Mouse (Mus musculus): ENCODE data around the gene BC005537. TPM values are rescaled to one million over a fixed set of nuclear protein-coding genes. Genes with fewer than 3 reads are reported as not detected.
A peak's percentile ranks its signal among the peaks of the same experiment; 100 is the strongest.
"Not testable (repeated sequence)": the region's sequence is repeated elsewhere in the genome, so short reads cannot be mapped to it uniquely, and the experiment has no call there.

The BC005537 gene
- total RNA-seq, 1 experiment: 37.9 TPM

DNA sequence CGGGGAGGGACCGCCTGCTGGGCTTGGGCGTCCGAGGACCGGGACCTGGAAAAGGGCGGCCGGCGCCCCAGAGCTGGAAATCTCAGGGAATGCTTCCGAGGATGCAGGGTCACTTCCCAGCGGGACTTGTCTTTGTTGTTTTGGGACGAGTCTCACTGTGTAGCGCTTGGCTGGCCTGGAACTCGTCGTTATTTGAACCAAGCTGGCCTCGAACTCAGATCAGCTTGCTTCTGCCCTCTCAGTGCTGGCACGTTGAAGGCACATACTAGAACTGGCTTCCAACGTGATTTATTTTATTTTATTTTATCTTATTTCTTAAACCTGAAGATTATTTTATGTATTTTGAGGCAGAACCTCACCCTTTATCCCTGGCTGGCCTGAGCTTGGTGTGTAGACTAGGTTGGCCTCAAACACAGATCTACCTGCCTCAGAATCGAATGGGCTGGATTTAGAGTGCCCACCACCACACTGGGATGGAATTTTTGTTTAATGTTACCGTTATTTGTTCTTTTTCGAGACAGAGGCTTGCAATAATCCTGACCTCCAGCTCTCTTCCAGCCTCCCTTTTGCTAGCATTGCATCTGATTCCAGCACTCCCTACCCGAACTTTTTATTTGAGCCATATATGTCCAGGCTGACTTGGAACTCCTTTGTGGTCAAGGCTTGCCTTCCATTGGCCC lies 30.8 kb downstream of the BC005537 start:
- peaks cover 2% of the 10 kb centered on the region for H3K36me3 ChIP-seq (ENCODE audit: control insufficient read depth, insufficient read depth, low read length, poor library complexity, severe bottlenecking)
- H3K4me1 ChIP-seq (ENCODE audit: control insufficient read depth in 2 of 2, insufficient read depth in 2 of 2, low read length in 2 of 2, poor library complexity in 1 of 2): peaks cover 2 to 5% of the 10 kb centered on the region in 2 experiments; a peak in 3 of 4 replicates
- H3K9ac ChIP-seq (ENCODE audit: insufficient read depth, low read depth, low read length, poor library complexity, severe bottlenecking): peak overlapping the region; percentile 98
- in situ Hi-C loops (cut with MboI; ENCODE audit: low sequenced_read_pairs in 2 of 2, unreplicated experiment in 2 of 2): no loop called here
- H3K9me3 ChIP-seq (ENCODE audit: control insufficient read depth, insufficient read depth, low read depth, low read length): no peaks in the 10 kb centered on the region
- H3K4me3 ChIP-seq (ENCODE audit: insufficient read depth in 1 of 2, low read depth in 1 of 2, low read length in 2 of 2, poor library complexity in 1 of 2, severe bottlenecking in 1 of 2): peak overlapping the region; percentile 74 to 87
- no peak for DNase-seq (ENCODE audit: low read depth, low spot score)
- peak overlapping the region; percentile 39 for H3K27ac ChIP-seq (ENCODE audit: insufficient read depth, low read depth, low read length, poor library complexity, severe bottlenecking)
- TF ChIP-seq HCFC1 (IDR thresholded peaks at IDR 0.05; ENCODE audit: borderline replicate concordance, insufficient read depth, low read length): no peak
- TF ChIP-seq CHD2 (IDR thresholded peaks at IDR 0.05; ENCODE audit: low read depth, low read length): no peak
- TF ChIP-seq ZNF384 (IDR thresholded peaks at IDR 0.05; ENCODE audit: low read depth, low read length): no peak
- no peak for TF ChIP-seq ZC3H11A (IDR thresholded peaks at IDR 0.05; ENCODE audit: borderline replicate concordance, low read depth, low read length)
- no peak for TF ChIP-seq MAFK (IDR thresholded peaks at IDR 0.05; ENCODE audit: insufficient read depth, low read depth, low read length)

DNA sequence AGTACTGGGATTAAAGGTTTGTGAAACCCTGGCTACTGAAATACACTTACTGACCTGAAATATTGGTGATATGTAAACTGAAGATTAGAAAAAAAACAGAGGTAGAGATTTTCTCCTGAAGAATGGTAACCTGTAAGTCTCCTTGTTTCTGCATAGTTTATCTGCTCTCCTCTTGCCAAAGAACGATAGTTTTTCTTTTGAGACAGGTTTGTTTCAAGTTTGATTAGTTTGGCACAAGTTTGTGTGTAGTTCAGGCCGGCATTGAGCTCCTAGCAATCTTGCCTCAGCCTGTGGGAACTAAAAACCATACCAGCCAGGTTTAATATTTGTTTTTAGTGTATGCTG lies 31.3 kb downstream of the BC005537 start:
- TF ChIP-seq HCFC1 (IDR thresholded peaks at IDR 0.05; ENCODE audit: borderline replicate concordance, insufficient read depth, low read length) (no peak), MAFK (IDR thresholded peaks at IDR 0.05; ENCODE audit: insufficient read depth, low read depth, low read length) (no peak), CHD2 (IDR thresholded peaks at IDR 0.05; ENCODE audit: low read depth, low read length) (no peak), ZNF384 (IDR thresholded peaks at IDR 0.05; ENCODE audit: low read depth, low read length) (no peak)
- peaks cover 3 to 7% of the 10 kb centered on the region in 2 experiments; a peak in 3 of 4 replicates for H3K4me1 ChIP-seq (ENCODE audit: control insufficient read depth in 2 of 2, insufficient read depth in 2 of 2, low read length in 2 of 2, poor library complexity in 1 of 2)
- H3K9ac ChIP-seq (ENCODE audit: insufficient read depth, low read depth, low read length, poor library complexity, severe bottlenecking): peak overlapping the region; percentile 98; the same call in 1 of the 2 replicates
- peak overlapping the region; percentile 74 to 87 for H3K4me3 ChIP-seq (ENCODE audit: insufficient read depth in 1 of 2, low read depth in 1 of 2, low read length in 2 of 2, poor library complexity in 1 of 2, severe bottlenecking in 1 of 2)
- in situ Hi-C loops (cut with MboI; ENCODE audit: low sequenced_read_pairs in 2 of 2, unreplicated experiment in 2 of 2): no loop called here
- DNase-seq (ENCODE audit: low read depth, low spot score): no peak
- H3K27ac ChIP-seq (ENCODE audit: insufficient read depth, low read depth, low read length, poor library complexity, severe bottlenecking): no peak overlapping the region
- H3K9me3 ChIP-seq (ENCODE audit: control insufficient read depth, insufficient read depth, low read depth, low read length): no peaks in the 10 kb centered on the region
- peaks cover 2% of the 10 kb centered on the region for H3K36me3 ChIP-seq (ENCODE audit: control insufficient read depth, insufficient read depth, low read length, poor library complexity, severe bottlenecking)

DNA sequence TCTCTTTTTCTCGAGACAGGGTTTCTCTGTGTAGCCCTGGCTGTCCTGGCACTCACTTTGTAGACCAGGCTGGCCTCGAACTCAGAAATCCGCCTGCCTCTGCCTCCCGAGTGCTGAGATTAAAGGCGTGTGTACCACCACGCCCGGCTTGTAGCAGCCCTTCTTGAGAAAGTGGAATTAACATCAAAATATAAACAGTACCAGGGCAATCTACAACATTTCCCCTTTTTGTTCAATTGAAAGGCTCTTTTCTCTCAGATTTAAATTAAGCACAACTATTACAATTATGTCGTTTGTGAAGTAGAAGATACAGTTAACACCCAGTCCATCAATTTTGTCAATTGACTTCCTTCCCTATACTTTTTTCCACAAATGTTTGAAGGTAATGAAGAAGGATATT lies 36.3 kb downstream of the BC005537 start:
- in situ Hi-C loops (cut with MboI; ENCODE audit: low sequenced_read_pairs in 2 of 2, unreplicated experiment in 2 of 2); H3K36me3 ChIP-seq (ENCODE audit: control insufficient read depth, insufficient read depth, low read length, poor library complexity, severe bottlenecking); H3K9me3 ChIP-seq (ENCODE audit: control insufficient read depth, insufficient read depth, low read depth, low read length); H3K4me3 ChIP-seq (ENCODE audit: insufficient read depth in 1 of 2, low read depth in 1 of 2, low read length in 2 of 2, poor library complexity in 1 of 2, severe bottlenecking in 1 of 2); H3K9ac ChIP-seq (ENCODE audit: insufficient read depth, low read depth, low read length, poor library complexity, severe bottlenecking); DNase-seq (ENCODE audit: low read depth, low spot score); H3K27ac ChIP-seq (ENCODE audit: insufficient read depth, low read depth, low read length, poor library complexity, severe bottlenecking): not testable (repeated sequence)
- H3K4me1 ChIP-seq (ENCODE audit: control insufficient read depth in 2 of 2, insufficient read depth in 2 of 2, low read length in 2 of 2, poor library complexity in 1 of 2): peaks cover 3 to 12% of the 10 kb centered on the region in 2 experiments; a peak in 3 of 4 replicates

DNA sequence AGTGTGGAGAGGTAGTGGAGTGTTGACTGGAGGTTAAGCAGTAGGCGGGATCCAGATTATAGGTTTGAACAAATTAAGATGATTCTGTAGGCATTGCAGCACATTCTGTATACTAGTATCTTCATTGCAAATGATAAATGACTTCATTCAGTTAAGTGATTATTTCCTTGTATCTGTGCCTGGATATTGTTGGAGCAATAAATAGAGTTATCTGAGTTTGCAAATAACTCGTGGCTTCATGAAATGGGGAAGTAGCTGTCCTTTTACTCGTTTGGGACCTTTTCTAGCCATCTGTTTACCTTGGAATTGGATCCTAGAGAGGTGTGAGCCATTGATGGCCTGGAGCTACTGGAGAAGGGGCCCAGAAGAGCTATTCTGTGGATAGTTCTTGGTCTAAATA lies 38.4 kb downstream of the BC005537 start:
- no peak for TF ChIP-seq ZNF384 (IDR thresholded peaks at IDR 0.05; ENCODE audit: low read depth, low read length)
- no peak for TF ChIP-seq MAFK (IDR thresholded peaks at IDR 0.05; ENCODE audit: insufficient read depth, low read depth, low read length)
- TF ChIP-seq CHD2 (IDR thresholded peaks at IDR 0.05; ENCODE audit: low read depth, low read length): no peak
- TF ChIP-seq ZC3H11A (IDR thresholded peaks at IDR 0.05; ENCODE audit: borderline replicate concordance, low read depth, low read length): no peak
- no peak for TF ChIP-seq HCFC1 (IDR thresholded peaks at IDR 0.05; ENCODE audit: borderline replicate concordance, insufficient read depth, low read length)
- H3K9me3 ChIP-seq (ENCODE audit: control insufficient read depth, insufficient read depth, low read depth, low read length): no peaks in the 10 kb centered on the region
- in situ Hi-C loops (cut with MboI; ENCODE audit: low sequenced_read_pairs in 2 of 2, unreplicated experiment in 2 of 2): no loop called here
- H3K9ac ChIP-seq (ENCODE audit: insufficient read depth, low read depth, low read length, poor library complexity, severe bottlenecking): no peak overlapping the region
- no peak overlapping the region for H3K4me3 ChIP-seq (ENCODE audit: insufficient read depth in 1 of 2, low read depth in 1 of 2, low read length in 2 of 2, poor library complexity in 1 of 2, severe bottlenecking in 1 of 2)
- peaks cover 7% of the 10 kb centered on the region for H3K36me3 ChIP-seq (ENCODE audit: control insufficient read depth, insufficient read depth, low read length, poor library complexity, severe bottlenecking)
- no peak for DNase-seq (ENCODE audit: low read depth, low spot score)
- H3K27ac ChIP-seq (ENCODE audit: insufficient read depth, low read depth, low read length, poor library complexity, severe bottlenecking): no peak overlapping the region
- H3K4me1 ChIP-seq (ENCODE audit: control insufficient read depth in 2 of 2, insufficient read depth in 2 of 2, low read length in 2 of 2, poor library complexity in 1 of 2): peaks cover 3 to 8% of the 10 kb centered on the region in 2 experiments; a peak in 2 of 4 replicates

DNA sequence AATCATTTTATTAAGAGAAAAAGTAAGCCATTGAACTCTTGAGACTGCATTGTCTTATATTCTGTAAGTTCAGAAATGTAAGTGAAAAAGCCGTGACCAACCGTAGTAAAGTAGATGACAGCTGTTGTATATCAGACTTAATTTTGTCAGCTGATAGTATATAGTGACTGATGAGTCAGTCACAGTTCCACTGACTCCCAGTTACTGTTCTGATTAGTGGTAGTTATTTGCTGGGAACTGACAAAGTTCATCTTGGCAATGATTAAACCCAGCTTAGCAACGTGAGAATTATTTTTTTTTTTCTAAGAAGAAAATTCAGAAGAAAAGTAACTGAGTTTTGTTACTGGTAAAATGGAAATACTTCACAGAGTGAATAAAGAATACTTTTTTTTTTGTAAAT lies 40.2 kb downstream of the BC005537 start:
- Histone ChIP-seq H3K4me3 (ENCODE audit: insufficient read depth in 1 of 2, low read depth in 1 of 2, low read length in 2 of 2, poor library complexity in 1 of 2, severe bottlenecking in 1 of 2) (no peak overlapping the region), H3K27ac (ENCODE audit: insufficient read depth, low read depth, low read length, poor library complexity, severe bottlenecking) (no peak overlapping the region), H3K36me3 (ENCODE audit: control insufficient read depth, insufficient read depth, low read length, poor library complexity, severe bottlenecking) (peaks cover 5% of the 10 kb centered on the region), H3K4me1 (ENCODE audit: control insufficient read depth in 2 of 2, insufficient read depth in 2 of 2, low read length in 2 of 2, poor library complexity in 1 of 2) (peaks cover 3 to 7% of the 10 kb centered on the region in 2 experiments; a peak in 2 of 4 replicates), H3K9ac (ENCODE audit: insufficient read depth, low read depth, low read length, poor library complexity, severe bottlenecking) (no peak overlapping the region), H3K9me3 (ENCODE audit: control insufficient read depth, insufficient read depth, low read depth, low read length) (no peaks in the 10 kb centered on the region)
- TF ChIP-seq CHD2 (IDR thresholded peaks at IDR 0.05; ENCODE audit: low read depth, low read length): no peak
- TF ChIP-seq ZC3H11A (IDR thresholded peaks at IDR 0.05; ENCODE audit: borderline replicate concordance, low read depth, low read length): no peak
- TF ChIP-seq HCFC1 (IDR thresholded peaks at IDR 0.05; ENCODE audit: borderline replicate concordance, insufficient read depth, low read length): no peak
- TF ChIP-seq MAFK (IDR thresholded peaks at IDR 0.05; ENCODE audit: insufficient read depth, low read depth, low read length): no peak
- TF ChIP-seq ZNF384 (IDR thresholded peaks at IDR 0.05; ENCODE audit: low read depth, low read length): no peak
- DNase-seq (ENCODE audit: low read depth, low spot score): no peak
- in situ Hi-C loops (cut with MboI; ENCODE audit: low sequenced_read_pairs in 2 of 2, unreplicated experiment in 2 of 2): no loop called here

All from ES-E14 (cell line).